Mouse (Mus musculus) T-helper 17 cell (primary cell): ENCODE measurements at regions not wholly inside any gene's neighbourhood (a gene's known extent, or its start where the extent isn't known, plus 50 kb on each side); places are given as distances from the start of the nearest gene placed in this dataset.
"Not testable (repeated sequence)": the region's sequence is repeated elsewhere in the genome, so short reads cannot be mapped to it uniquely, and the experiment has no call there.

Experiments used
- in situ Hi-C, 2 experiments: fragments of 300-600 bp; cut with MboI, MseI; formaldehyde crosslinking; loops; 1 replicate in 1 of 2; 2 replicates in 1 of 2; pipeline ENCODE4 v1.15.1; 2025; ENCODE audit warnings: high pct_unique_total_duplicates in 2 of 2

DNA sequence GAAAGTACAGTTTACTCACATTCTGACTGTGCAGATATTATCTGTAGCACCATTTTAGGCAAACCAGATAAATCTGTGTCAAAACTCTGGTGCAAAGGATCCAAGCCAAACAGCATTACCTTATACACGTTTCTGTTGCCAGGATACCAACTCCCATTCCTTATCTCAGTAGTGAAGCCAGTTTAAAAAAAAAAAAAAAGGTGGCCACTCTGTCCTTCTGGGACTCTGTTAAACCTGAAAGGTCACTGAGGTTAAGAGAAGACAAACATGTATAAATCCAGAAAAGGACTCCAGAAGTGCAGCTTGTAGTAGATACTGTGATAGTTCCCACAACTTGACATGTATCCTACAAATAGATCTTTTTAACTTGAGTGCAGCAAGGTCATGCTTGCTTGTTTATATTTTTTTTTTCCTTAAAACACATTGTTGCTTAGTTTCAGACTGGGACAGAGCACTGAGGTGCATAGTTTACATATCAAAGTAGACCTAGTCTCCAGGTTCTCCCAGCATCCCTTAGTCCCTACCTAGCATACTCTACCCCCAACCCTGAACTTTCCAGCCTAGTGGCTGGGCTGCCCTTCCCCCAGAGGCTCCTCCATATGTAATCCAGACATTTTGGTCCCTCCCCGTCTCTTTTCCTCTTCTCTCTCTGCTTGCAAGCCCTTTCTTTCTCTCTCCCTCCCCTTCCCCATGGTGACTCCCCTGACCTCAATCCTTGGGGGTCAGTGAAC lies 116.7 kb upstream of the Rhobtb1 start:
- in situ Hi-C loops, result no loop called here

- in situ Hi-C loops, result not testable (repeated sequence)
These were observed 115.7 kb upstream of the Rhobtb1 start for GRCm38 (mm10) chr10:69035536-69035935.

DNA sequence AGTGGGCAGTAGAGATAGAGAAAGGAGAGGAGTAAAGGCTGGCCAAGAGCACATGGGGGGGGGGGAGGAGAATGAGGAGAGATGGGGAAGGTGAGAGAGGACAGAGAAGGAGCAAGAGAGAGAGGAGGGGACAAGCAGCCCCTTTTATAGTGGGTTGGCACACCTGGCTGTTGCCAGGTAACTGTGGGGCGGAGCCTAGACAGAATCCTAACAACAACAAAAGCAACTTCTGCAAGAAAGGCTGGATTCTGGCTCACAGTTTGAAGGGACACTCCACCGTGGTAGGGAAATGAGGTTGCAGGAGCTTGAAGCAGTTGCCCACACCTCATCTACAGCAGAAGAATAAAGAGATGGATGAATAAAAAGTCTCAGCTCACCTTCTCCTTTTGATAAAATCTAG lies 115.1 kb upstream of the Rhobtb1 start:
- in situ Hi-C loops, result no loop called here

- in situ Hi-C loops, result loop anchor here in 1 of 2 experiments (5.0 kb wide), 1 partner anchor 107 kb away; no protein-coding TSS in a partner anchor
These were observed 107.0 kb upstream of the Rhobtb1 start for GRCm38 (mm10) chr10:69044171-69044651.

GRCm38 (mm10) chr10:69045275-69045674 lies 106.0 kb upstream of the Rhobtb1 start:
- in situ Hi-C loops, result no loop called here

DNA sequence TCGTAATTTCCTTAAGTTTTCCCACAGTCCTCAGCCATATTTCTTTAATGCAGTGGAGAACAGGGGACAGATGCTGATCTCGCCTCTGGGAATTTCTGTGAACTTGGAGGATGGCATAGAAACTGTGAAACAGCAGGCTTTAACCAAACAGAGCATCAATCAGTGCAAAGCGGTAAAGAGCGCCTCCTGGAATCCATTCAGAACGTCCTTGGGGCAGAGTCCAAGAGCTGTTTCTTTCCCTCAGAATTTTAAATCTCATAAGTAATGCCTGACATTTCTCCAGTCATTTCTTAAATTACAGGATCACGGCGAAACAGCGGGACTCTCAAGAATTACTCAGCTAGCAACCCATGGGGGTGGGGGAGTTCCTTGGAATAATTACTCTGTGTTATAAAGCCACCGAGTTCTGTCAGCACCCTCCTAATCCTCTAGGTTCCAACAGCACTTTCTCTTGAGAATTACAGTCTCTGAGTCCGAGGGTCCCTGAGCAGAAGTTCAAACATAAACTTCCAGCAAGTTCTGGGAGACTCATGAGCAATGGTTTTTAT lies 105.2 kb upstream of the Rhobtb1 start:
- in situ Hi-C loops, result no loop called here

- in situ Hi-C loops, result no loop called here
These were observed 73.2 kb upstream of the Rhobtb1 start for GRCm38 (mm10) chr10:69078008-69078407.

GRCm38 (mm10) chr10:69086184-69086583 lies 65.0 kb upstream of the Rhobtb1 start:
- in situ Hi-C loops, result no loop called here

DNA sequence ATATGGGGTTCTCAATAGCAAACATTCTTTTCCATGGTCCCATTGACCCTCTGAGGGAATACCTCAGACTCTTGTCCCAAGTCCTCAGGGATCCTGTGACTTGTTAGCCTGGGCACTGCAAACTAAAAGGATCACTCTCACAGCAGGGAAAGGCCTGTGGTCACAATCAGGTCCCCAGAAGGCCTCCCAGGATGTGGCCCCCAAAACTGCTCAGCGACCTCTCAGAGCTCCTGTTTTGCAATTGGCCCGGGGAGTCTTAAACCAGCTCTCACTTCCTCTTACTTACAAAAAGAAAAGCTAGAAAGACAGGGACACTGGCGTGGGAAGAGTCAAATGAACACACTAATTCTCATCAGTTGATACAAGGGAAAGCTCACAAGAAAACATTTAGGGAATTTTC lies 59.4 kb upstream of the Rhobtb1 start:
- in situ Hi-C loops, result no loop called here

- in situ Hi-C loops, result no loop called here
These were observed 51.2 kb upstream of the Rhobtb1 start for GRCm38 (mm10) chr10:69100021-69100420.

GRCm38 (mm10) chr10:69100742-69101141 lies 50.5 kb upstream of the Rhobtb1 start:
- in situ Hi-C loops, result not testable (repeated sequence)
